Mouse (Mus musculus): ENCODE results near the gene Txnrd2.

DNA sequence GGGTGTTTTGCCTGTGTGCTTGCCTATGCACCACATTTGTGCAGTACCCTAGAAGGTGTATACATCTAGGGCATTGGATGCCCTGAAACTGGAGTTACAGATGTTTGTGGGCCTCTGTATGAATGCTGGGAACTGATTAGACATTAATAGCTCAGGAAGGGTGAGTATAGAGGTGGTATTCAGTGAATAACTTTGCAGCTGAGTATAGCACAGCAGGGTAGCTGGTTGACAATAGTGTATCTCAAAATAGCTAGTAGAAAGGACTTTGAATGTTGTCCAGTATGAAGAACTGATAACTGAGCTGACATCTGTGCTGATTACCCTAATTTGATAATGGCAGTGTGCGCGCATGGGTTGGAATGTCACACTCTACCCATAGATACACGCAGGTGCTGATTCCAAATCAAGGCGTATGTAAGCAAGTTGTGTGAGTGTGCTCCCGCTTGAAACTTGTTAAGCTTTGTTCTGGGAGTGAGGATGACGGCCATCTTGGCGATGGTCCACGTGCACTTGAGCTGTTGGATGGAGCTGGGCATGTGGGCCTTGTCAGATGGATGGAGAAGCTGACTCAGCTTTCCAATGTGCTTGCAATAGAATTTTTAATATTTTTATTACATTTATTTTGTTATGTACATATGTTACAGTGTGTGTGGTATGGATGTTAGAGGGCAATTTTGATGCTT, 97.5 kb downstream of the Txnrd2 start:
- no peak for TF ChIP-seq POLR2A (IDR thresholded peaks at IDR 0.05; ENCODE audit: control insufficient read depth, low read depth, low read length)
- no peak for TF ChIP-seq CTCF (IDR thresholded peaks at IDR 0.05; ENCODE audit: control insufficient read depth, insufficient read depth, insufficient replicate concordance, low read depth, low read length)

Measured in testis, adult 2 months (tissue).